Mouse (Mus musculus) kidney, postnatal 25 days (tissue): Measurements from ENCODE around the gene Setd5.
A peak's percentile ranks its signal among the peaks of the same experiment; 100 is the strongest.

Experiments used
- DNase-seq, 2 experiments: peaks; one replicate each; pipeline ENCODE4 v3.0.0; 2021; ENCODE audit warnings: mixed read lengths in 2 of 2

Setd5 gene

GRCm38 (mm10) chr6:113060892-113061563, 16.1 kb upstream of the Setd5 start:
- no peak for DNase-seq

GRCm38 (mm10) chr6:113062253-113062652, 14.9 kb upstream of the Setd5 start:
- DNase-seq = peak; percentile 57 to 80

DNA sequence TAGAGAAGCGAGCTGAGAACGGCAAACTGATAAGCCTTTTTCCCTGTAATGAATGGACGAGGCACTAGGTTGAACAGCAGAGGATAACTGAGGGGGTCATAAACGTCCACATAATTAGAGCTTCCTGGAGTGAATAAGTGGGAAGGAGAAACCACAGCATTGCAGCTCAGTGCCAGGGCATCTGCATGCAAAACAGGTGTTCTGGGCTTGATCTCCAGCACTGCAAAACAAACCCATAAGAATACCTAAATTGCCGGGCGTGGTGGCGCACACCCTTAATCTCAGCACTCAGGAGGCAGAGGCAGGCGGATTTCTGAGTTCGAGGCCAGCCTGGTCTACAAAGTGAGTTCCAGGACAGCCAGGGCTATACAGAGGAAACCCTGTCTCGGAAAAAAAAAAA, 13.8 kb upstream of the Setd5 start:
- DNase-seq = no peak

GRCm38 (mm10) chr6:113065186-113065585, 12.0 kb upstream of the Setd5 start:
- no peak for DNase-seq

GRCm38 (mm10) chr6:113069154-113069553, 8.0 kb upstream of the Setd5 start:
- no peak for DNase-seq

DNA sequence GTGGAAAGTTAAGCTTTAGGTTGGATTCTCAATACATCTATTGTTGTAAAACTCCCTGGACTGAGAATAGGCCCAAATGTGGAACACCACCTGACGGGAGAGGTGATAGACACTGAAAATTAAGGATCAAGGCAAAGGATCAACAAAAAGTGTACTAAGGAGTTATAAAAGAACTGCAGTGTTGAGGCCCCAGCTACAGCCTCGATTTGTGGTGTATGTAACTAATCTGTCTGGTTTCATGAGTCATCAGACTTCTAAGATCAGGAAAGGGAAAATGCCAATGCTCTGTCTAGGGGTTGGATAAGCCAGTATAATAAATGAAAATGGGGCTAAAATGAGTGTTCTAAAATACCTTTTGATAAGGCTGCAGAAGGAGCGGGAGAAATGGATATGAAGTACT, 1.9 kb upstream of the Setd5 start:
- DNase-seq = no peak

DNA sequence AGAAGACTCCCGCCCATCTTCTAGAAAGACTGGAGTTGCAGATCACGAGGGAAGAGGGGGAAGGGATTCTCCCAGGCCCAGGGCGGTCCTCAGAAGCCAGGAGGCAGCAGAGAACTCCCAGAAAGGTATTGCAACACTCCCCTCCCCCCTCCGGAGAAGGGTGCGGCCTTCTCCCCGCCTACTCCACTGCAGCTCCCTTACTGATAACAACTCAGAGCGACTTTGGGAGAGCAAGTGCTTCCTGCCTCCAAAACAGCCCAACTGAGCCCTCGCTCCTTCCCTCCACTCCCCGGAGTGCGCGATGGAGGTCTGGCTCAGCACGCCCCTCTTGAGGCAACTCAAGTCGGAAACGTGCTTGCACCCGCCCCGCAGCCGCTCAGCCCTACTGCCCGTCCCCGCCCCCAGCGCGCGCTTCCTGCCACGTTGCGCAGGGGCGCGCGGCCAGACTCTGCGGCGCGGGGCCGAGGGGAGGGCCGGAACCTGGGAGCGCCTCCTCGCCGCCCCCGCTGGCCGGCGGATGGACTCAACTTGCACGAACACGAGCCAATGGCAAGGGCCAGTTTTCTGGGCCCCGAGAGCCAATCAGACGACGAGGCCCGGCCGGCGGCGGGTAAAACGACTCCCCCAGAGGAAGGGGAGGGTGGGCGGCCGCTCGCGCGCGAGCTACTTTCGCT, 1.0 kb upstream of the Setd5 start:
- peak; percentile 95 to 98 for DNase-seq

GRCm38 (mm10) chr6:113077569-113078030, 435 bp downstream of the Setd5 start:
- no peak for DNase-seq

GRCm38 (mm10) chr6:113078031-113078721, 1.0 kb downstream of the Setd5 start:
- peak; percentile 24 to 47 for DNase-seq

DNA sequence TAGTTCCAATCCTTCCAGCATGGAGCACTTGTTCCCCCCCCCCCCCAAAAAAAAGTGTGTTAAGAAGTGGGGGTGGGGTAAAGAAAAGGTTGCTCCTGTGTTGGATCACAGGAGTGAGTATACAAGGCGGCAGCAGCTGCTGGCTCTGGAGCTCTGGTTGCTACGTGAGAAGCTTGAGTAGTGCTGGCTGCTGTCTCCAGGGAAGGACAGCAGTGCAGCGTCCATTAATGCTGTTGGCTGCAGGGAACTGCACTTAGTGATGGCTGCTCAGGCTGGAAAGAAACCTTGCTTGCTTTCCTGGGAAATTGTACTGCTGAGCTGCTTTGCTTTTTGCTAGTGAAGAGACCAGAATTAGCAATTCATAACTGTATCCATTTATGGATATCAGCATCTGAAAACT, 2.3 kb downstream of the Setd5 start:
- DNase-seq = peak; percentile 32 to 50

DNA sequence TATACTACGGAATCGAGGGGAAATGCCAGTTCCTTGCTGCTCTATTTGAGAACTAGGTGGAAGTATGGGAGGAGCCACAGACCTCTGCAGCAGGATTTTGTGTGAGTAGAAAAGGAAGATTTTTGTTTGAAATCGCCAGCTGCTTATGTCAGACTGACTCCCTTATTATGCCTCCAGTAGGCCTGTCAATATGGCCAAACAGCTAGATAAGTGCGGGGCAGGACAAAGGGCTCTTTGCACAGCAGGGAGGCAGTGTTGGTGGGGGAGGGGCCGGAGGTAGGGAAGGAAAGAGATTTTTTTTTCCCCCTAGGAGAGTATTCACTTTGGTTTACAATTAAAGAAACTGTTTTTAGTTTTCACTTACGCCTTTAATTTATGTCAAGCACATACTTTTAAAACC, 5.1 kb downstream of the Setd5 start:
- peak; percentile 55 to 58 for DNase-seq

DNA sequence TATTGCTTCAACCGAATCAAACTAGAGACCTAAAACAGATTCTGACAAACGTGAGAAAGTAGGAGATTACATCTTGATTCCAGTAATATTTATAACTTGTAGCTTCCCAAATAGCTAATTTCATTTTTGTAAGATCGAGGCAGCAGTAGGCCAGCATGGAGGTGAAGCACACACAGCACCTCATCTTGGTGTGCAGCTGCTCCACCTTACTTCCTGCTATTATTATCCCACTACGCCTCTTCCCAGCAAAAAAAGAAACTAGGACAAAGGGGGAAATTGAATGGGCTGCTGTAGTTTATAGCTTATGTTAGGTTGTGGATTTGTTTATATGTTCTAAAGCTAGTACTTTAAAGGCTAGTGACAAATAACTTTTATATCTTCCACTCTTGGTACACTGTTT, 7.4 kb downstream of the Setd5 start:
- DNase-seq = no peak

DNA sequence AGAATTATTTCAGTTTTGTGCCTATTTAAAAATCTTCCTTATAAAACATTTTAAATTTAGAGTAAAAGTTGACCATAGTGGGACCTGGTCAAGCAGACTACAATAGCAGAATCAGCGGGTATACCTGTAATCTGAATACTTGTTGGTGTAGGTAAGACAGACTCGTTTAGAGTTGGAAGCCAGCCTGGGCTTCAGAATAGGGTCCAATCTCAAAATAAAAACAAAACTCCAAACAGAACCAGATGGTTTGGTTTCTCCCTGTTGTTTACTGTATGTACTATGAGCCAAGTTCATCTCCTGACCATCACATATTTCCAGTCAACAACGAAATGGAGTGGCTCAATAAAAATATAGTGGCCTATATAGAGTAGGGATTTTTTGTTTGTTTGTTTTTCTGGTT, 16.0 kb downstream of the Setd5 start:
- DNase-seq = no peak

GRCm38 (mm10) chr6:113095547-113095946, 18.4 kb downstream of the Setd5 start:
- DNase-seq = no peak

DNA sequence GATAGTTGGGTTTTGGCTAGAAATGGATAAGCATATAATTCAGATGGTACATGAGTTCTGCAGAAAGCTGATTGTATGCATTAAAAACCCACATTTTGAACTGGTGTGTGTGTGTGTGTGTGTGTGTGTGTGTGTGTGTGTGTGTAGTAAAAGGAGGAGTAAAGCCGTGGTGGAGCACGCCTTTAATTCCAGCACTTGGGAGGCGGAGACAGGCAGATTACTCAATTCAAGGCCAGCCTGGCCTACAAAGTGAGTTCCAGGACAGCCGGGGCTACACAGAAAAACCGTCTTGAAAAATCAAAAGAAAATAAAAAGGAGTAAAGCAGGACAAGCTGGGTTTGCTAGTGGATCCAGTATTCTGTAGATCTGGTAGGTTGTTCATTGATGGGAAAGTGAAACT, 20.5 kb downstream of the Setd5 start:
- peak in 1 of 2 experiments; percentile 34 for DNase-seq

- DNase-seq = peak; percentile 93 to 96
Measured at GRCm38 (mm10) chr6:113099640-113100289, 22.6 kb downstream of the Setd5 start.

- DNase-seq = no peak
Measured at GRCm38 (mm10) chr6:113102541-113102940, 25.4 kb downstream of the Setd5 start.

DNA sequence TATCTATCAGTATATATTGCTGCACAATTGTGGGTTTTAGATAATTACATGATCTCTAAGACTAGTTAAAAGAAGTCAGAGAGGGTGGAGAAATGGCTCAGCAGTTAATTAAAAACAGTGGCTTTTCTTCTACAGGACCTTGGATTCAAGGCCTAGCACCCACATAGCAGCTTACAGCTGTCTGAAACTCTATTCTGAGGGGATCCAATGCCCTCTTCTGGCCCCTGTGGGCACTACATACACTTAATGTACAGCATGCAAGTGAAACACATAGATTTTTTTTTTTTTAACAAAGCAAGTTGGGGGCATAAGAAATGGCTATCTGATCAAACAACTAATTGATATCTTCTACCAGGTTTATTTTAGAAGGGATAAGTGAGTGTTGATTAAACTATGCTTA, 26.6 kb downstream of the Setd5 start:
- DNase-seq = peak; percentile 55 to 79

GRCm38 (mm10) chr6:113109378-113109777, 32.2 kb downstream of the Setd5 start:
- no peak for DNase-seq

GRCm38 (mm10) chr6:113109956-113110355, 32.8 kb downstream of the Setd5 start:
- no peak for DNase-seq

- DNase-seq = no peak
Measured at GRCm38 (mm10) chr6:113120806-113121205, 43.6 kb downstream of the Setd5 start.

DNA sequence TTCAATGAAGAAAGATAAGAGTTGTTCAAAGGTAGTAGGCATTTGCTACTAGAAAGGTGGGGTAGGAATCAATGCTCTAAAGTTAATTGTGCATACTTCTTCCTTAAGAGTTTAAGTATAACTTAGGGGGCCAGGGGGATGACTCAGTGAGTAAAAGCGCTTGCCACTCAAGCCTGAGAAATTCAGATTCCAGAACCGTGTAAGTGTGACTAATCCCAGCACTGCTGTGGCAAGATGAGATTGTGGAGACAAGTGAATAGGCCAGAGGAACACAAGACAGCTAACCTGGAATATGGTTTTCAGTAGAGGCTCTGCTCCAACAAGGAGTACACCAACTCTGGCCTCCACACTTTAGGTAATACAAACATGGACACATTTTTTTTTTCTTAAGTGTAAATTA, 56.2 kb downstream of the Setd5 start:
- no peak for DNase-seq

DNA sequence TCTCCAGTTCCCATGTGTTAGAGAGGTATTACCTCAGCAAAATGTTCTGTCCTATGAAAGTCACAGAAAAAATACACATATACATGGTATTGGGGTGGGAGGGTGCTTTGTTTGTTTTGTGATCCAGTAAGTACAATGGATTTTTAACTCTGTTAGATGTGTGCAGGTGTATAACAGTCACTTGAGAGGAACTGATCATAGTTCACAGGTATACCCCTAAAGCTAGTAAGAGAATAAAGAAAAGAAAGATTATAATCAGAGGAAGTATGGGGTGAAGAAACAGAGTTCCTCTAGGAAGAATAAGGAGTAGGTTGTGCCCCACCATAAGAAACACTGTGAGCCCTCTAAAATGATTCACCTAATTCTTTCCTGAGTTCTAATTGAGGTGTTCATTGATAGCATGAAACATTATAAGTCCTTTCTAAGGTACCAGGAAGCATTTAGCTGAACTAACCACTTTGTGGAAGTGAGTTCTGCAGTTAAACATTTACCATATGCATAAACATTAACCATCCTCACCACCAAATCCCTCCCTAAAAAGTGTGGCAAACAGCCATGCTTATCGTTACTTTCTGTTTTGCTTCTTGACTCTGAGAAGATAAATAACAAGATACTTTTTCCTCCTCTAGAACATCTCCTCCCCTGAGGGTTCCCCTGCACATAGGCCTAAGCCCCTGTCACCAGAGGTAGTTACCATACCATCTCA, 64.4 kb downstream of the Setd5 start:
- DNase-seq = peak; percentile 44 to 52
